Mouse (Mus musculus) limb, embryonic 11.5 days (tissue): ENCODE data around the gene St8sia1. TPM values are rescaled to one million over a fixed set of nuclear protein-coding genes. Genes with fewer than 3 reads are reported as not detected.

Source experiments
- ATAC-seq: fragments of 200-750 bp; cut with Nextera tagmentation; 2 replicates; pipeline ENCODE4 v1.8.0; 2017; ENCODE audit warnings: low read depth; ENCODE audit not compliant: insufficient number of reproducible peaks, low FRiP score, low TSS enrichment
- DNase-seq: peaks from one replicate; pipeline ENCODE4 v3.0.0-alpha.2; 2015; ENCODE audit warnings: low spot score
- H3K27ac ChIP-seq: fragments of 300-500 bp; sonication (generic); replicated peaks from 2 replicates; pipeline ENCODE4 v1.5.1; 2014; ENCODE audit warnings: low read depth, mild to moderate bottlenecking, low read length
- H3K27me3 ChIP-seq: fragments of 300-500 bp; sonication (generic); 2 replicates; pipeline ENCODE4 v1.6.1; 2014; ENCODE audit warnings: mild to moderate bottlenecking, low read length, mixed read lengths; ENCODE audit not compliant: control insufficient read depth, insufficient read depth
- H3K36me3 ChIP-seq: fragments of 300-500 bp; sonication (generic); 2 replicates; pipeline ENCODE4 v1.6.1; 2014; ENCODE audit warnings: mild to moderate bottlenecking, low read length, moderate library complexity, mixed read lengths; ENCODE audit not compliant: control insufficient read depth, insufficient read depth
- H3K4me1 ChIP-seq: fragments of 300-500 bp; sonication (generic); 2 replicates; pipeline ENCODE4 v1.6.1; 2014; ENCODE audit warnings: low read length, mixed read lengths; ENCODE audit not compliant: control insufficient read depth, insufficient read depth
- H3K4me2 ChIP-seq: fragments of 300-500 bp; sonication (generic); 2 replicates; pipeline ENCODE4 v1.6.1; 2014; ENCODE audit warnings: low read depth, mild to moderate bottlenecking, moderate library complexity; ENCODE audit not compliant: severe bottlenecking
- H3K4me3 ChIP-seq: fragments of 300-500 bp; sonication (generic); 2 replicates; pipeline ENCODE4 v1.5.1; 2014; ENCODE audit warnings: low read depth, low read length
- H3K9ac ChIP-seq: fragments of 300-500 bp; sonication (generic); 2 replicates; pipeline ENCODE4 v1.6.1; 2014; ENCODE audit warnings: mild to moderate bottlenecking, low read length
- H3K9me3 ChIP-seq: fragments of 300-500 bp; sonication (generic); 2 replicates; pipeline ENCODE4 v1.6.1; 2016; ENCODE audit warnings: low read length; ENCODE audit not compliant: control insufficient read depth
- WGBS: fragments of 180-500 bp; shearing (Covaris S2); extraction: QIAGEN DNeasy Blood & Tissue Kit; methylation state at CpG from one replicate; pipeline ENCODE4 v1.1.7; 2014; 5-methylcytosine and 5-hydroxymethylcytosine counted together
- polyA plus RNA-seq: library from polyadenylated mRNA; unstranded; fragments of >200 nt; fragmentation: Nextera tagmentation; extraction: Ambion mirVana; gene quantifications from 2 replicates; pipeline ENCODE4 v1.2.1, GENCODE M21; 2014

Gene St8sia1
- polyA plus RNA-seq, 1 experiment from 2014 or later = 0.67 TPM

- DNase-seq = no peak
- 93% methylated on average over 3 of the region's 3 CpGs for WGBS
- Histone ChIP-seq H3K4me3 (no peak overlapping the region), H3K27me3 (no peaks in the 10 kb centered on the region), H3K9ac (no peak overlapping the region), H3K4me2 (no peak overlapping the region), H3K27ac (no peak overlapping the region), H3K4me1 (peaks cover 3% of the 10 kb centered on the region; the same call in 1 of the 2 replicates), H3K9me3 (no peaks in the 10 kb centered on the region), H3K36me3 (no peaks in the 10 kb centered on the region)
- no peak for ATAC-seq
These were observed 19.8 kb downstream of the St8sia1 start for GRCm38 (mm10) chr6:142944470-142944869.

- H3K9me3 ChIP-seq = no peaks in the 10 kb centered on the region
- no peak overlapping the region for H3K4me3 ChIP-seq
- H3K36me3 ChIP-seq = no peaks in the 10 kb centered on the region
- DNase-seq (no peak), ATAC-seq (no peak)
- no peak overlapping the region for H3K4me2 ChIP-seq
- WGBS = 69% methylated on average over 8 of the region's 8 CpGs
- no peak overlapping the region for H3K9ac ChIP-seq
- H3K27ac ChIP-seq = no peak overlapping the region
- H3K4me1 ChIP-seq = peaks cover 3% of the 10 kb centered on the region; the same call in 1 of the 2 replicates
- H3K27me3 ChIP-seq = no peaks in the 10 kb centered on the region
These were observed 20.8 kb downstream of the St8sia1 start for GRCm38 (mm10) chr6:142943419-142943818.

- peaks cover 3% of the 10 kb centered on the region; the same call in 1 of the 2 replicates for H3K4me1 ChIP-seq
- no peaks in the 10 kb centered on the region for H3K27me3 ChIP-seq
- no peak overlapping the region for H3K9ac ChIP-seq
- no peaks in the 10 kb centered on the region for H3K36me3 ChIP-seq
- no peak overlapping the region for H3K4me3 ChIP-seq
- H3K9me3 ChIP-seq = no peaks in the 10 kb centered on the region
- ATAC-seq (no peak), DNase-seq (no peak)
- no peak overlapping the region for H3K4me2 ChIP-seq
- no peak overlapping the region for H3K27ac ChIP-seq
- 90% methylated on average over 11 of the region's 11 CpGs for WGBS
These were observed 22.5 kb downstream of the St8sia1 start for GRCm38 (mm10) chr6:142941596-142942381.

- 91% methylated on average over 8 of the region's 8 CpGs for WGBS
These were observed 23.2 kb downstream of the St8sia1 start for GRCm38 (mm10) chr6:142941078-142941477.

GRCm38 (mm10) chr6:142938549-142939345 is 25.5 kb downstream of the St8sia1 start:
- no peak overlapping the region for H3K4me3 ChIP-seq
- WGBS = 73% methylated on average over 9 of the region's 9 CpGs
- no peak for ATAC-seq

More at GRCm38 (mm10) chr6:142941078-142941477, 23.2 kb downstream of the St8sia1 start:
- Histone ChIP-seq H3K4me1 (0 out of 2 replicates have a peak, but pooled peaks cover 3% of the 10 kb centered on the region), H3K4me2 (no peak overlapping the region), H3K27me3 (no peaks in the 10 kb centered on the region), H3K4me3 (no peak overlapping the region), H3K36me3 (no peaks in the 10 kb centered on the region), H3K27ac (no peak overlapping the region), H3K9ac (no peak overlapping the region), H3K9me3 (no peaks in the 10 kb centered on the region)
- DNase-seq = no peak
- no peak for ATAC-seq

GRCm38 (mm10) chr6:142938074-142938473 is 26.2 kb downstream of the St8sia1 start:
- Histone ChIP-seq H3K4me3 (no peak overlapping the region), H3K9me3 (no peaks in the 10 kb centered on the region), H3K27ac (no peak overlapping the region), H3K9ac (no peak overlapping the region), H3K36me3 (no peaks in the 10 kb centered on the region), H3K4me2 (no peak overlapping the region), H3K4me1 (no peaks in the 10 kb centered on the region), H3K27me3 (no peaks in the 10 kb centered on the region)
- DNase-seq (no peak), ATAC-seq (no peak)

More at GRCm38 (mm10) chr6:142938549-142939345, 25.5 kb downstream of the St8sia1 start:
- Histone ChIP-seq H3K9me3 (no peaks in the 10 kb centered on the region), H3K27me3 (no peaks in the 10 kb centered on the region), H3K27ac (no peak overlapping the region), H3K4me1 (no peaks in the 10 kb centered on the region), H3K9ac (no peak overlapping the region), H3K36me3 (no peaks in the 10 kb centered on the region), H3K4me2 (no peak overlapping the region)
- no peak for DNase-seq

DNA sequence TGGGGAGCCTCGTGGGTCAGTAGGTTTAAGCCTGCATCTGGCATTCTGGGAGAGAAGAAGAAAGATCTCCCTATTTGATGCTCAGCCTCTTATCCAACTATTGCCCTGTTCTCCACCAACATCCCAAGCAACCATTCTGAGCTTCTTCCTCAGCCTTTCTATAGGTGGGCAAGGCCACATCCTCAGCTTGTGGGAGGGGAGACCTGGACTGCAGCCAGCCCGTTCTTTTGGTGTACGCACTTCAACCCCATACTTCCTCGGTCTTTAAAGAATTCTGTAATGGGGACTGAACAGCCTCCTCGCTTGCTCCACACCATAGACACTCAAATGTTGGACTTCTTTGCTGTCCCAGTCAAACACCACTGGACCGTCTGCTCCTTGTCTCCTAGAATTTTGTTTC is 31.7 kb downstream of the St8sia1 start:
- 83% methylated on average over 6 of the region's 6 CpGs for WGBS
- H3K36me3 ChIP-seq = no peaks in the 10 kb centered on the region
- no peaks in the 10 kb centered on the region for H3K27me3 ChIP-seq
- H3K4me3 ChIP-seq = no peak overlapping the region
- DNase-seq = no peak
- H3K4me2 ChIP-seq = no peak overlapping the region
- H3K9ac ChIP-seq = no peak overlapping the region
- H3K4me1 ChIP-seq = no peaks in the 10 kb centered on the region
- no peak overlapping the region for H3K27ac ChIP-seq
- H3K9me3 ChIP-seq = no peaks in the 10 kb centered on the region
- no peak for ATAC-seq

DNA sequence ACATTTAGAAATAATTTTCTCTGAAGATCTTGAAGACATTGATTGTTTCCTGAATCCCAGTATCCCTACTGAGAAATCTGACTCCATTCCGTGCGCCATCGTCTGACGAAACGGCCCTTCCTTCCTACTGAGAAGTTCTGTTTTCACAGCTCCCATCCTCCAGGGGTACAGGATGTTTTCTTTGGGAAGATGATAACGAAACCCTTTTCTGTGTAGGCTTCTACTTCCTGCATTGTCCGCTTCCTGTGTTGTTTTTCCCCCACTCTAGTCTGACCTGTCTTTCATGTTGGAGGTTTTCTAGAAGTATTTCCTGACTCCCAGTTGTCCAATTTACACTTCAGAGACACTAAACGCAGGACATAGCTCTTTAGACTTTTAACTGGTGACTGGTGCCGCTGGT is 32.1 kb downstream of the St8sia1 start:
- H3K36me3 ChIP-seq = no peaks in the 10 kb centered on the region
- no peaks in the 10 kb centered on the region for H3K27me3 ChIP-seq
- no peak overlapping the region for H3K27ac ChIP-seq
- H3K4me1 ChIP-seq = no peaks in the 10 kb centered on the region
- ATAC-seq (no peak), DNase-seq (no peak)
- no peak overlapping the region for H3K4me3 ChIP-seq
- 74% methylated on average over 9 of the region's 9 CpGs for WGBS
- H3K9ac ChIP-seq = no peak overlapping the region
- no peak overlapping the region for H3K4me2 ChIP-seq
- no peaks in the 10 kb centered on the region for H3K9me3 ChIP-seq
